Mouse (Mus musculus): ENCODE data around the gene Tmem217.
"Not testable (repeated sequence)": the region's sequence is repeated elsewhere in the genome, so short reads cannot be mapped to it uniquely, and the experiment has no call there.

The Tmem217 gene

GRCm38 (mm10) chr17:29548994-29549393 is 3.2 kb downstream of the Tmem217 start:
- DNase-seq (ENCODE audit: low read depth): no peak

- no peak for DNase-seq (ENCODE audit: low read depth)
These were observed 3.7 kb downstream of the Tmem217 start for GRCm38 (mm10) chr17:29548494-29548893.

- DNase-seq (ENCODE audit: low read depth): no peak
These were observed 6.9 kb downstream of the Tmem217 start for GRCm38 (mm10) chr17:29545241-29545640.

GRCm38 (mm10) chr17:29544064-29544463 is 8.1 kb downstream of the Tmem217 start:
- DNase-seq (ENCODE audit: low read depth): no peak

- DNase-seq (ENCODE audit: low read depth): no peak
These were observed 9.1 kb downstream of the Tmem217 start for GRCm38 (mm10) chr17:29542831-29543690.

- DNase-seq (ENCODE audit: low read depth): no peak
These were observed 10.8 kb downstream of the Tmem217 start for GRCm38 (mm10) chr17:29541419-29541818.

- DNase-seq (ENCODE audit: low read depth): no peak
These were observed 11.8 kb downstream of the Tmem217 start for GRCm38 (mm10) chr17:29540426-29540825.

- peak; percentile 86 for DNase-seq (ENCODE audit: low read depth)
These were observed 18.3 kb downstream of the Tmem217 start for GRCm38 (mm10) chr17:29533866-29534265.

GRCm38 (mm10) chr17:29531757-29532384 is 20.3 kb downstream of the Tmem217 start:
- peak; percentile 96 for DNase-seq (ENCODE audit: low read depth)

- peak; percentile 83 for DNase-seq (ENCODE audit: low read depth)
These were observed 20.9 kb downstream of the Tmem217 start for GRCm38 (mm10) chr17:29531278-29531677.

GRCm38 (mm10) chr17:29530508-29530907 is 21.7 kb downstream of the Tmem217 start:
- peak; percentile 57 for DNase-seq (ENCODE audit: low read depth)

GRCm38 (mm10) chr17:29528568-29529187 is 23.5 kb downstream of the Tmem217 start:
- peak; percentile 74 for DNase-seq (ENCODE audit: low read depth)

- DNase-seq (ENCODE audit: low read depth): no peak
These were observed 26.6 kb downstream of the Tmem217 start for GRCm38 (mm10) chr17:29525613-29526012.

GRCm38 (mm10) chr17:29519731-29520130 is 32.5 kb downstream of the Tmem217 start:
- DNase-seq (ENCODE audit: low read depth): no peak

GRCm38 (mm10) chr17:29518665-29519064 is 33.5 kb downstream of the Tmem217 start:
- DNase-seq (ENCODE audit: low read depth): not testable (repeated sequence)

GRCm38 (mm10) chr17:29514435-29514834 is 37.8 kb downstream of the Tmem217 start:
- DNase-seq (ENCODE audit: low read depth): peak; percentile 90

GRCm38 (mm10) chr17:29513044-29513730 is 39.0 kb downstream of the Tmem217 start:
- peak; percentile 78 for DNase-seq (ENCODE audit: low read depth)

GRCm38 (mm10) chr17:29510691-29511090 is 41.5 kb downstream of the Tmem217 start:
- no peak for DNase-seq (ENCODE audit: low read depth)

GRCm38 (mm10) chr17:29508927-29509608 is 43.1 kb downstream of the Tmem217 start:
- no peak for DNase-seq (ENCODE audit: low read depth)

- DNase-seq (ENCODE audit: low read depth): no peak
These were observed 48.5 kb downstream of the Tmem217 start for GRCm38 (mm10) chr17:29503700-29504099.
